ENCODE assay signal across 13 mouse cellular contexts in genomic region chr10:22357373-22357772, GRCm38 (mm10). TPM values are rescaled to one million over a fixed set of nuclear protein-coding genes. Genes with fewer than 3 reads are reported as not detected.
"Had no signal": no experiment of that assay in that cellular context is flagged by ENCODE, and none has a peak within 500 bp of the region (broad histone marks: within the 10 kb centered on the region; RNA-seq: fewer than 3 reads in every experiment).

No protein-coding gene starts in this region.

RNA-seq across cellular contexts. Expression of gene Raet1d, which starts 3.0 kb away (rescaled TPM):
- total RNA-seq: gastrocnemius, adult 18-20 months; gastrocnemius, adult 8-10 months; gastrocnemius, postnatal 14 days; gastrocnemius, postnatal 36 days; heart, adult 18-20 months; heart, adult 8-10 months; layer of hippocampus, adult 2 months; layer of hippocampus, postnatal 10 days; layer of hippocampus, postnatal 25 days; left cerebral cortex, adult 2 months; left cerebral cortex, postnatal 14 days; left cerebral cortex, postnatal 36 days had no signal
- polyA plus RNA-seq: inflammation-experienced regulatory T-cells, adult 6 months had no signal
